Mouse (Mus musculus): Measurements from ENCODE around the gene Gm13283. TPM values are rescaled to one million over a fixed set of nuclear protein-coding genes. Genes with fewer than 3 reads are reported as not detected.
"Not testable (repeated sequence)": the region's sequence is repeated elsewhere in the genome, so short reads cannot be mapped to it uniquely, and the experiment has no call there.

The Gm13283 gene
- polyA plus RNA-seq, 1 experiment from 2014 or later = not detected

DNA sequence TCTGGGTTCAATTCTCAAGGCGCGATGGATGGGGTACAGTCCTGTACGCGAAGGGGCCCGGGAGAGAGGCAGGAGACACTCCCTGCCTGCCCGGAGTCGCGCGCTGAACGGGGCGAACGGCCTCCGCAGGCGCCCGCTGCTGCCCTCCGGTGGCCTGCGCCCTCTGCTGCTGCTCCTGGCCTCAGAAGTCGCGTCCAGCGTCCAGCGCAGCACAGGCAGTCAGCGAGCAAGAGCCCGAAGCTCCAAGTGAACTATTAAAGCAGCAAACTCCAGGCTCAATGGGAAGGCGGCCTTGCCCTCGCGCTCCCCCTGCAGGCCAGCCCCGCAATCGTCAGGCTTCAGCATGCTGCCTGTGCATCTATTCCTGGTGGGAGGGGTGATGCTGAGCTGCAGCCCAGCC is 512 bp downstream of the Gm13283 start:
- H3K36me3 ChIP-seq (ENCODE audit: control insufficient read depth, insufficient read depth); ATAC-seq: not testable (repeated sequence)

DNA sequence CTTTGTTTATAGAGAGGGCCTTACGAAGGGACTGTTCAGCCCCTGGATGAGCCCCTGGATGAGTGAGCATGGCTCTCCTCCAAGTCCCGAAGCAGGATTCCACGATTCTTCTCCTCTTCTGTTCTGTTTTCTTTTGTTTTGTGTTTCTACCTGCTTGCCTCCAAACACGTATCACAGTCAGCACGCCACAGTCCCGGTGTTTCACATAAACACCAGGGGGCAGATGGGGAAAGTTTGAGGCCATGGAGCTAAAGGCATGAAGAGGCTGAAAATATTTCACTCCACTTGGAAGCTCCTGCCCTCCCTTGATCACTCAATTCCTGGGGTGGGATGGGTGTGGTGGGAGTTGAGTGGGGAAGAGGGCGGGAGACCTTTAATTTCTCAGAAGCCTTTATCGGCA is 1.9 kb downstream of the Gm13283 start:
- not testable (repeated sequence) for H3K27me3 ChIP-seq (replicated peaks; ENCODE audit: control insufficient read depth, insufficient read depth, low read length); H3K9ac ChIP-seq (ENCODE audit: low read depth, low read length); H3K4me2 ChIP-seq (replicated peaks; ENCODE audit: low read depth); H3K27ac ChIP-seq (ENCODE audit: low read depth, low read length); H3K4me3 ChIP-seq (ENCODE audit: low read depth, low read length); H3K4me1 ChIP-seq (replicated peaks; ENCODE audit: control insufficient read depth, insufficient read depth, low read length); H3K36me3 ChIP-seq (ENCODE audit: control insufficient read depth, insufficient read depth); H3K9me3 ChIP-seq (ENCODE audit: control insufficient read depth); ATAC-seq
- TF ChIP-seq CTCF (IDR thresholded peaks at IDR 0.05; ENCODE audit: low read depth) = 0 out of 2 replicates have a peak, but pooled peaks have one; percentile 3
- WGBS = 68% methylated on average over 6 of the region's 8 CpGs

More for the DNA sequence above, 512 bp downstream of the Gm13283 start:
- not testable (repeated sequence) for H3K9ac ChIP-seq (ENCODE audit: low read depth, low read length); H3K27me3 ChIP-seq (replicated peaks; ENCODE audit: control insufficient read depth, insufficient read depth, low read length); H3K4me1 ChIP-seq (replicated peaks; ENCODE audit: control insufficient read depth, insufficient read depth, low read length); H3K9me3 ChIP-seq (ENCODE audit: control insufficient read depth)
- Histone ChIP-seq H3K4me2 (replicated peaks; ENCODE audit: low read depth) (peak overlapping the region; percentile 52), H3K4me3 (ENCODE audit: low read depth, low read length) (peak overlapping the region; percentile 24), H3K27ac (ENCODE audit: low read depth, low read length) (peak overlapping the region; percentile 54; the same call in 1 of the 2 replicates)
- peak; percentile 76 for TF ChIP-seq CTCF (IDR thresholded peaks at IDR 0.05; ENCODE audit: low read depth)
- WGBS = 2% methylated on average over 19 of the region's 28 CpGs

GRCm38 (mm10) chr4:88762341-88762740 is 2.4 kb downstream of the Gm13283 start:
- not testable (repeated sequence) for H3K36me3 ChIP-seq (ENCODE audit: control insufficient read depth, insufficient read depth); H3K27ac ChIP-seq (ENCODE audit: low read depth, low read length); H3K4me3 ChIP-seq (ENCODE audit: low read depth, low read length); H3K27me3 ChIP-seq (replicated peaks; ENCODE audit: control insufficient read depth, insufficient read depth, low read length); H3K9me3 ChIP-seq (ENCODE audit: control insufficient read depth); H3K4me2 ChIP-seq (replicated peaks; ENCODE audit: low read depth); H3K9ac ChIP-seq (ENCODE audit: low read depth, low read length); ATAC-seq; H3K4me1 ChIP-seq (replicated peaks; ENCODE audit: control insufficient read depth, insufficient read depth, low read length)
- WGBS = 63% methylated on average over 8 of the region's 9 CpGs

GRCm38 (mm10) chr4:88763384-88764018 is 3.6 kb downstream of the Gm13283 start:
- H3K36me3 ChIP-seq (ENCODE audit: control insufficient read depth, insufficient read depth); H3K9ac ChIP-seq (ENCODE audit: low read depth, low read length); H3K4me1 ChIP-seq (replicated peaks; ENCODE audit: control insufficient read depth, insufficient read depth, low read length); H3K27me3 ChIP-seq (replicated peaks; ENCODE audit: control insufficient read depth, insufficient read depth, low read length); ATAC-seq; H3K9me3 ChIP-seq (ENCODE audit: control insufficient read depth); H3K27ac ChIP-seq (ENCODE audit: low read depth, low read length): not testable (repeated sequence)
- Histone ChIP-seq H3K4me2 (replicated peaks; ENCODE audit: low read depth) (peak overlapping the region; percentile 57), H3K4me3 (ENCODE audit: low read depth, low read length) (peak overlapping the region; percentile 23; the same call in 1 of the 2 replicates)
- peak; percentile 75 for TF ChIP-seq CTCF (IDR thresholded peaks at IDR 0.05; ENCODE audit: low read depth)
- WGBS = 2% methylated on average over 25 of the region's 42 CpGs

GRCm38 (mm10) chr4:88773534-88773933 is 13.6 kb downstream of the Gm13283 start, which contains the start of gene Gm13290:
Gene Gm13290 (plus strand): TSS chr4:88773834.
- not testable (repeated sequence) for H3K4me2 ChIP-seq (replicated peaks; ENCODE audit: low read depth); H3K4me1 ChIP-seq (replicated peaks; ENCODE audit: control insufficient read depth, insufficient read depth, low read length); H3K9me3 ChIP-seq (ENCODE audit: control insufficient read depth); ATAC-seq; H3K4me3 ChIP-seq (ENCODE audit: low read depth, low read length); H3K36me3 ChIP-seq (ENCODE audit: control insufficient read depth, insufficient read depth); H3K27me3 ChIP-seq (replicated peaks; ENCODE audit: control insufficient read depth, insufficient read depth, low read length); H3K9ac ChIP-seq (ENCODE audit: low read depth, low read length); H3K27ac ChIP-seq (ENCODE audit: low read depth, low read length)
- no CpG with 5 or more reads among the region's 32 CpGs for WGBS

DNA sequence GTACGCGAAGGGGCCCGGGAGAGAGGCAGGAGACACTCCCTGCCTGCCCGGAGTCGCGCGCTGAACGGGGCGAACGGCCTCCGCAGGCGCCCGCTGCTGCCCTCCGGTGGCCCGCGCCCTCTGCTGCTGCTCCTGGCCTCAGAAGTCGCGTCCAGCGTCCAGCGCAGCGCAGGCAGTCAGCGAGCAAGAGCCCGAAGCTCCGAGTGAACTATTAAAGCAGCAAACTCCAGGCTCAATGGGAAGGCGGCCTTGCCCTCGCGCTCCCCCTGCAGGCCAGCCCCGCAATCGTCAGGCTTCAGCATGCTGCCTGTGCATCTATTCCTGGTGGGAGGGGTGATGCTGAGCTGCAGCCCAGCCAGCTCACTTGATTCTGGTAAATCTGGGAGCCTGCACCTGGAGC is 16.7 kb downstream of the Gm13283 start, which contains the start of gene Gm13289:
Gene Gm13289, plus strand, starts transcription at position 301 of the 400 bp plus-strand sequence.
- not testable (repeated sequence) for H3K36me3 ChIP-seq (ENCODE audit: control insufficient read depth, insufficient read depth); ATAC-seq; H3K9me3 ChIP-seq (ENCODE audit: control insufficient read depth); H3K9ac ChIP-seq (ENCODE audit: low read depth, low read length); H3K4me1 ChIP-seq (replicated peaks; ENCODE audit: control insufficient read depth, insufficient read depth, low read length); H3K27ac ChIP-seq (ENCODE audit: low read depth, low read length); H3K4me2 ChIP-seq (replicated peaks; ENCODE audit: low read depth); H3K27me3 ChIP-seq (replicated peaks; ENCODE audit: control insufficient read depth, insufficient read depth, low read length); H3K4me3 ChIP-seq (ENCODE audit: low read depth, low read length)
- WGBS = no CpG with 5 or more reads among the region's 29 CpGs

GRCm38 (mm10) chr4:88779550-88779949 is 19.6 kb downstream of the Gm13283 start, which contains the start of gene Gm13272:
Gene Gm13272 (plus strand): TSS chr4:88779850.
- not testable (repeated sequence) for H3K9ac ChIP-seq (ENCODE audit: low read depth, low read length); ATAC-seq; H3K27ac ChIP-seq (ENCODE audit: low read depth, low read length); H3K27me3 ChIP-seq (replicated peaks; ENCODE audit: control insufficient read depth, insufficient read depth, low read length); H3K9me3 ChIP-seq (ENCODE audit: control insufficient read depth); H3K4me2 ChIP-seq (replicated peaks; ENCODE audit: low read depth); H3K36me3 ChIP-seq (ENCODE audit: control insufficient read depth, insufficient read depth); H3K4me3 ChIP-seq (ENCODE audit: low read depth, low read length); H3K4me1 ChIP-seq (replicated peaks; ENCODE audit: control insufficient read depth, insufficient read depth, low read length)
- WGBS = no CpG with 5 or more reads among the region's 29 CpGs

DNA sequence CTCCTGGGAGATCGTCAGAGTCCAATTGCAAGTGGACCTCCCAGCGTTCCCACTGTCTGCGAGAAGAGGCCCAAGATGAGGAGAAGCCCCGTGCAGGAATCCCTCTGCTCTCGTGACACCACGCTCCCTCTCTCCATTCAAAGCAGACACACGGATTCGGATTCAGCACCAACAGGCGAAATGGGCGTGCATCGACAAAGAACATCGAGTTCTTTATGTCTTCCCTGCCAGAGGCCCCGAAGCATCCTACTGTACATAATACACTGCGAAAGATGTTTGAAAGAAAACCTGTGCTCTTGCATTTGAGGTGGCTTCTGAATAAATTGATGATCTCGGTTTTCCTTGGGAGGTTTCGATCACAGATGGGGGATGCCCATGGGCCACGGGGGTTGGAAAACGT is 20.4 kb downstream of the Gm13283 start:
- not testable (repeated sequence) for ATAC-seq; H3K4me1 ChIP-seq (replicated peaks; ENCODE audit: control insufficient read depth, insufficient read depth, low read length); H3K27me3 ChIP-seq (replicated peaks; ENCODE audit: control insufficient read depth, insufficient read depth, low read length); H3K9me3 ChIP-seq (ENCODE audit: control insufficient read depth); H3K36me3 ChIP-seq (ENCODE audit: control insufficient read depth, insufficient read depth); H3K4me3 ChIP-seq (ENCODE audit: low read depth, low read length); H3K9ac ChIP-seq (ENCODE audit: low read depth, low read length); H3K4me2 ChIP-seq (replicated peaks; ENCODE audit: low read depth); H3K27ac ChIP-seq (ENCODE audit: low read depth, low read length)
- 46% methylated on average over 15 of the region's 18 CpGs for WGBS

GRCm38 (mm10) chr4:88781831-88782230 is 21.9 kb downstream of the Gm13283 start, which contains the start of gene Ifnz:
Gene Ifnz (plus strand): TSS chr4:88782131.
- not testable (repeated sequence) for H3K27ac ChIP-seq (ENCODE audit: low read depth, low read length); H3K9me3 ChIP-seq (ENCODE audit: control insufficient read depth); H3K4me1 ChIP-seq (replicated peaks; ENCODE audit: control insufficient read depth, insufficient read depth, low read length); H3K36me3 ChIP-seq (ENCODE audit: control insufficient read depth, insufficient read depth); ATAC-seq; H3K4me3 ChIP-seq (ENCODE audit: low read depth, low read length); H3K9ac ChIP-seq (ENCODE audit: low read depth, low read length); H3K27me3 ChIP-seq (replicated peaks; ENCODE audit: control insufficient read depth, insufficient read depth, low read length)
- peak within 1 kb of the TSS; percentile 51 for H3K4me2 ChIP-seq (replicated peaks; ENCODE audit: low read depth)
- 24% methylated on average over 4 of the region's 7 CpGs for WGBS

All from intestine, postnatal 0 days (tissue).